Mouse (Mus musculus) forebrain, embryonic 16.5 days (tissue): Measurements from ENCODE around the gene Ucp1. TPM values are rescaled to one million over a fixed set of nuclear protein-coding genes. Genes with fewer than 3 reads are reported as not detected.
"Not testable (repeated sequence)": the region's sequence is repeated elsewhere in the genome, so short reads cannot be mapped to it uniquely, and the experiment has no call there.

Source experiments
- ATAC-seq: fragments of 200-750 bp; cut with Nextera tagmentation; 2 replicates; pipeline ENCODE4 v1.8.0; 2017; ENCODE audit warnings: mild to moderate bottlenecking, moderate library complexity
- H3K27ac ChIP-seq: fragments of 300-500 bp; sonication (generic); 2 replicates; pipeline ENCODE4 v1.5.1; 2014; ENCODE audit warnings: low read length, control low read depth
- H3K27me3 ChIP-seq: fragments of 300-500 bp; sonication (generic); replicated peaks from 2 replicates; pipeline ENCODE4 v1.6.1; 2014; ENCODE audit warnings: low read length; ENCODE audit not compliant: control insufficient read depth, insufficient read depth
- H3K36me3 ChIP-seq: fragments of 300-500 bp; sonication (generic); 2 replicates; pipeline ENCODE4 v1.6.1; 2014; ENCODE audit not compliant: control insufficient read depth, insufficient read depth
- H3K4me1 ChIP-seq: fragments of 300-500 bp; sonication (generic); replicated peaks from 2 replicates; pipeline ENCODE4 v1.6.1; 2014; ENCODE audit warnings: low read length; ENCODE audit not compliant: control insufficient read depth, insufficient read depth
- H3K4me2 ChIP-seq: fragments of 300-500 bp; sonication (generic); 2 replicates; pipeline ENCODE4 v1.6.1; 2014; ENCODE audit warnings: mild to moderate bottlenecking, low read length, control low read depth
- H3K4me3 ChIP-seq: fragments of 300-500 bp; sonication (generic); replicated peaks from 2 replicates; pipeline ENCODE4 v1.5.1; 2014; ENCODE audit warnings: mild to moderate bottlenecking, low read length, control low read depth
- H3K9ac ChIP-seq: fragments of 300-500 bp; sonication (generic); replicated peaks from 2 replicates; pipeline ENCODE4 v1.6.1; 2014; ENCODE audit warnings: low read depth, low read length, control low read depth
- H3K9me3 ChIP-seq: fragments of 300-500 bp; sonication (generic); 2 replicates; pipeline ENCODE4 v1.6.1; 2016; ENCODE audit warnings: low read length; ENCODE audit not compliant: control insufficient read depth
- WGBS: fragments of 180-500 bp; shearing (Covaris S2); extraction: QIAGEN DNeasy Blood & Tissue Kit; methylation state at CpG from one replicate; pipeline ENCODE4 v1.1.7; 2014; 5-methylcytosine and 5-hydroxymethylcytosine counted together
- polyA plus RNA-seq: library from polyadenylated mRNA; unstranded; fragments of >200 nt; fragmentation: Nextera tagmentation; extraction: Ambion mirVana; gene quantifications from 2 replicates; pipeline ENCODE4 v1.2.1, GENCODE M21; 2015

Ucp1 gene
- polyA plus RNA-seq, 1 experiment from 2014 or later: not detected

DNA sequence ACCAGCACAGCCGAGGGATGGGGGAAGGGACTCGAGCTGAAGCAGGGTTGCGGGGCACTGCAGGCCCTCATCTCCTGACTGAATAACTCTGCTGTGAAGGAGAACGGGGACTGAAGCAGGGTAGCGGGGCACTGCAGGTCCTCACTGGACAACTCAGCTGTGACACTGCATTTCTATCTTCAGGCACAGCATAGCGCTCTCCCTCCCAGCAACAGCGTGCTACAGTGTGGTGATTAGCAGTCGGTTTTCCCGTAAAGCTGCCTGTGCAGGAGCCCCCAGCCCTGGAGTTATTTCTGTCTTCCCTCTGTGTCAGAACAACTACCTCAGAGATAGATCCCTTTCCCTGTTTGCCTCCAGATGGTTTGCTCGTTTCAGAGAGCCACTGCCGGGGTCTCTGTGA is 15.7 kb upstream of the Ucp1 start:
- Histone ChIP-seq H3K36me3 (peaks cover 7% of the 10 kb centered on the region), H3K4me1 (no peaks in the 10 kb centered on the region), H3K27ac (no peak overlapping the region), H3K9ac (no peak overlapping the region), H3K4me2 (no peak overlapping the region), H3K9me3 (no peaks in the 10 kb centered on the region), H3K4me3 (no peak overlapping the region), H3K27me3 (no peaks in the 10 kb centered on the region)
- 69% methylated on average over 11 of the region's 11 CpGs for WGBS
- no peak for ATAC-seq

DNA sequence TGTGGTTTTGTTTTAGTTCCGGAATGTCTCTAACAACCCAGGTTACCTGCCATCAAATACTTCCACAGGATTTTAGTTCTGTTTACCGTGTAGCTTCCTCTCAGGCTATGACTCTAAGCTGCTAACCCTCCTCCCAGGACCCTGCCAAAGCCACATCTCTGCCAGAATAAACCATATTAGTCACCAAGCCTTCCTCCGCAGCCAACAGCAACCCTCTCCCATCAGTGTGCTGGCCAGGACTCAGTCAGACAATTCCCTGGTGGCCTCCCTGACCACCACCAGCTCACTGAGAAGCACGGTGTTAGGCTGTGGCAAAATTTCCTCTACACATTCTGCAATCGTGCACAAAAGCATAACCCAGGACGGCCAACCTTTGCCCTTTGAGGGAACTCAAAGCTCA is 11.7 kb upstream of the Ucp1 start:
- Histone ChIP-seq H3K36me3 (no peaks in the 10 kb centered on the region), H3K9ac (no peak overlapping the region), H3K9me3 (no peaks in the 10 kb centered on the region), H3K27ac (no peak overlapping the region), H3K4me1 (no peaks in the 10 kb centered on the region), H3K4me2 (no peak overlapping the region), H3K4me3 (no peak overlapping the region), H3K27me3 (no peaks in the 10 kb centered on the region)
- WGBS: 86% methylated on average over 6 of the region's 6 CpGs
- ATAC-seq: no peak

DNA sequence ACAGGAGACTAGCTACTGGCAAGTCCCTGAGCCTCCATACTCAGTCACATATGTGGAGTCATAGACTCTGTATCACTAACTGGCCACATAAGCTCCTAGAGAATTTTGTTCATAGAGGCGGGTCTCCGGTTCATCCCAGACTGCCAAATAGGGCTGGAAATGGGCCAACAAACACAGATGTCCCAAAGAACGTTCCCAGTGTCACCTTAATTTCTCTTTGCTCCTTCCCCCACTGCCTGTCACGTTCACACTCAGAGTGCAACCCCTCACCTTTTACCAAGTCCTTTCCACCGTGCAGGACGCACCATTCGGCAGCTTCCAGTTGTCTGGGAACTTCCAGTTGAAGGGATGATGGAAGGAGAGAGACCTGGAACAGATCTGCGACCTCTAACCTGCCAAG is 4.8 kb upstream of the Ucp1 start:
- Histone ChIP-seq H3K9me3 (no peaks in the 10 kb centered on the region), H3K27ac (no peak overlapping the region), H3K27me3 (0 out of 2 replicates have a peak, but pooled peaks cover 2% of the 10 kb centered on the region), H3K9ac (no peak overlapping the region), H3K36me3 (no peaks in the 10 kb centered on the region), H3K4me2 (no peak overlapping the region), H3K4me3 (no peak overlapping the region), H3K4me1 (peaks cover 5% of the 10 kb centered on the region; the same call in 1 of the 2 replicates)
- no peak for ATAC-seq
- 77% methylated on average over 8 of the region's 8 CpGs for WGBS

DNA sequence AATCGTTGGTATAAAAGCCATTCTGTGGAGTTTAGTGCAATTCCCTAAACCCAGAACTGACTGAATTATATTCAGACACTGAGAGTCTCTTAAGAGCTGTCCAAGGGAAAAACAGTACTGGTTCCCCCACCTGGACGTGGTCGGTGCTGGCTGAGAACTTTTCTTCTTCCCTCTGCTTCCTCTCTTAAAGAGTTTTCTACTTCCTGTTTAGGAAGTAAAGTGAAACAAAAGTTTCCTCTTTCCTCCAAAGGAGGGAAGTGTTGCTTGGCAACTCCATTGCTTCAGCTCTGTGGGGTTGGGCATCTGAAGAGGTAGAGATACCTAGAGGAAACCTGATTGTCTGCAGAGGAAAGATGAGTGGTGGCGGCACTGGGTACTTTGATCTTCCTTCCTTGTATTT is 7.2 kb downstream of the Ucp1 start:
- no peaks in the 10 kb centered on the region for H3K27me3 ChIP-seq
- no peak overlapping the region for H3K4me2 ChIP-seq
- no peak overlapping the region for H3K9ac ChIP-seq
- peaks cover 5% of the 10 kb centered on the region; the same call in 1 of the 2 replicates for H3K9me3 ChIP-seq
- H3K4me3 ChIP-seq: no peak overlapping the region
- no peaks in the 10 kb centered on the region for H3K36me3 ChIP-seq
- H3K27ac ChIP-seq: no peak overlapping the region
- H3K4me1 ChIP-seq: no peaks in the 10 kb centered on the region
- WGBS: 80% methylated on average over 4 of the region's 4 CpGs
- ATAC-seq: no peak

DNA sequence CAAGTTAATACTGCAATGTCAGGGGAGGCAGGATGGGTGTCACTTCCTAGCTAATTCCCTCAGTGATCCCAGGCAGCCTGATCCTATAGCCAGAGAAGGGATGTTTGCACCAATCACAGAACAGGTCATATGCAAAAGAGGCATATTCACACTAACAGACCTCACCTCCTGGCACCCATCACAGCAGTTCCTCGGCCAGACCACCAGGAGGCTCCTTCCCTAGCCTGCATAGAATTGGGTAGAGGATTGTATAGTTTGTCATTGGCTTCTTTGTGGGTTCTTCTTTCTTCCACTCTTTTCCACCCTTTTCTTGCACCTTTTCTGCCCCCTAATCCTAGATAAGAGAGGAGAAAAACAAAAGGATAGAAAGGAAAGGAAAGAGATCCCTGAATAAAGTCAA is 10.0 kb downstream of the Ucp1 start:
- Histone ChIP-seq H3K27me3 (no peaks in the 10 kb centered on the region), H3K36me3 (no peaks in the 10 kb centered on the region), H3K27ac (no peak overlapping the region), H3K9me3 (peaks cover 5% of the 10 kb centered on the region; the same call in 1 of the 2 replicates), H3K9ac (no peak overlapping the region), H3K4me3 (no peak overlapping the region), H3K4me1 (no peaks in the 10 kb centered on the region), H3K4me2 (no peak overlapping the region)
- no peak for ATAC-seq
- 50% methylated on average over 1 of the region's 1 CpGs for WGBS

DNA sequence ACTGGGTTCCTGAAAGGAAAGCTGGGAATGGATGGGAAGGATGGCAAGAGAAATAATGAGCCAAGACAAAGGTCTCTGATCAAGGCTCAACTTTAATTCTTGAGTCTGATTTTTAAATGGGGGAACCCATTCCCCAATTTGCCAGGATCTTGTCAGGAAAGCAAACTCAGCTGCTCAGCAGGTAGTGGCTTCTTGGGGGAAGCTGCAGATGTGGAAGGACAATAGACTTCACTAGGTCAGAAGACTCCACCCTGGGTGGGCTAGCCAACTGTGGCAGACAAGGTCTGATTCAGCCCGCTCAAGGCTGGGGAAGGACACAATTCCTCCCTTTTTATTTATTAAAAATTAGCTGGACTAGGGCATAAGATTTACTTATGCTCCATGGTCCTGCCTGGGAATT is 14.8 kb downstream of the Ucp1 start:
- Histone ChIP-seq H3K4me2 (no peak overlapping the region), H3K4me1 (no peaks in the 10 kb centered on the region), H3K9me3 (peaks cover 4% of the 10 kb centered on the region; the same call in 1 of the 2 replicates), H3K27ac (no peak overlapping the region), H3K36me3 (no peaks in the 10 kb centered on the region), H3K27me3 (no peaks in the 10 kb centered on the region), H3K4me3 (no peak overlapping the region), H3K9ac (no peak overlapping the region)
- 80% methylated on average over 1 of the region's 1 CpGs for WGBS
- ATAC-seq: no peak

DNA sequence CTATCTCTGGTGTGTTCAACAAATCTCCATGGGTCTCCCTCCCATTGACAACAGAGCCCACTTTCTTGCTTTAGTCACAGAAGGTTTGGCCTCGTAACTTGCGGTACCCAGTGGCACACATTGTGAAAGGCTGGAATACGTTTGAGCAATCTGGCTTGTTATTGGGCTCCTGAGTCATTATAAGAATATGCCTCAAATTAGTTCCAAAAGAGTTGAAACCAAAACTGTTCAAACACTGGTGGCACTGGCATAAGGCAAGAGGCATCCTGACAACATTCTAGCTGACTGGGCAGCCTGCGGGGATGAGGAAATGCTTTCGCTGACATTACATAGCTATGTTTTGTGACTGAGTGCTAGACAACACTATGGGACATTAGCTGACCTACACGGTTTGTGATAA is 19.7 kb downstream of the Ucp1 start:
- no peaks in the 10 kb centered on the region for H3K9me3 ChIP-seq
- no peak overlapping the region for H3K9ac ChIP-seq
- 83% methylated on average over 6 of the region's 6 CpGs for WGBS
- H3K4me1 ChIP-seq: no peaks in the 10 kb centered on the region
- H3K36me3 ChIP-seq: peaks cover 6% of the 10 kb centered on the region
- no peak for ATAC-seq
- H3K27me3 ChIP-seq: no peaks in the 10 kb centered on the region
- H3K4me3 ChIP-seq: no peak overlapping the region
- no peak overlapping the region for H3K27ac ChIP-seq
- no peak overlapping the region for H3K4me2 ChIP-seq

DNA sequence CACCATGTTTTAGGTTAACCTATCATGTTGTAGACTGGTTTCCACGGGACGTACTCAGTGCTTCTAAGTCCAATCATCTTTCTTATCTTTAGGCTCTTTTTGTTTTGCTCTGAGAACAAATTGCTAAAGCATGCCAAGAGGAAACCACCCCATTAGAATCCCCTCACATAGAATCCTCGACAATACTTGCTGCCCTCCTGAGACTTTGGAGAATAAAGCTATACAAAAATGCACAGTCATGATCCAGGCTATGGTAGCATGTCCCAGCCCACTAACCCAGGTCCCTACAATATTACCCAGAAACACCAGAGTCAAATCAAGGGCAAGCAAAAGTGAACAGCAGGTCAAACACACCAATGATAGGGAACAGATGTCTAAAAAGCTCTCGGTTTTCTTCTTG is 24.9 kb downstream of the Ucp1 start:
- H3K4me1 ChIP-seq, H3K9ac ChIP-seq, H3K4me2 ChIP-seq, H3K4me3 ChIP-seq, H3K27me3 ChIP-seq, H3K27ac ChIP-seq, ATAC-seq, H3K9me3 ChIP-seq: not testable (repeated sequence)
- peaks cover 27% of the 10 kb centered on the region for H3K36me3 ChIP-seq
- WGBS: 84% methylated on average over 4 of the region's 4 CpGs

DNA sequence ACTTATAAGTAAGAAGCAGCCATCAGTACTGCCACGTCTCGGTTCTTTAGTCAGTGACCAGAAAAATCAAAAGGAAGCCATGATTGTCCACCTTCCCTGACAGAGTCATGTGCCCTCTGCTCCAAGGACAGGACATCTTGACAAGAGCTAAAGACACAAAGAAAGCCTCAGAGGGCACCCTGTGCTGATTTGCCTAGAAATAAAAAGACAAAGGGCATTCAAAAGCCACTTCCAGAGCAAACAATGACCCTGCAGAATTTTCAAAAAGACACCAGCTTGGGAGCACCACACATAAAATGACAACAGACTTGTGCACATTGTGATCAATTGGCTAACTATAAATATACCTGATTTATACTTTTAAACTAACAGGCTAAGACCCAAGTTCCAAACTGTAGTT is 25.5 kb downstream of the Ucp1 start:
- Histone ChIP-seq H3K4me2 (no peak overlapping the region), H3K27ac (no peak overlapping the region), H3K4me3 (no peak overlapping the region), H3K4me1 (no peaks in the 10 kb centered on the region), H3K9ac (no peak overlapping the region), H3K9me3 (no peaks in the 10 kb centered on the region), H3K36me3 (peaks cover 29% of the 10 kb centered on the region), H3K27me3 (no peaks in the 10 kb centered on the region)
- no peak for ATAC-seq
- 84% methylated on average over 2 of the region's 2 CpGs for WGBS

DNA sequence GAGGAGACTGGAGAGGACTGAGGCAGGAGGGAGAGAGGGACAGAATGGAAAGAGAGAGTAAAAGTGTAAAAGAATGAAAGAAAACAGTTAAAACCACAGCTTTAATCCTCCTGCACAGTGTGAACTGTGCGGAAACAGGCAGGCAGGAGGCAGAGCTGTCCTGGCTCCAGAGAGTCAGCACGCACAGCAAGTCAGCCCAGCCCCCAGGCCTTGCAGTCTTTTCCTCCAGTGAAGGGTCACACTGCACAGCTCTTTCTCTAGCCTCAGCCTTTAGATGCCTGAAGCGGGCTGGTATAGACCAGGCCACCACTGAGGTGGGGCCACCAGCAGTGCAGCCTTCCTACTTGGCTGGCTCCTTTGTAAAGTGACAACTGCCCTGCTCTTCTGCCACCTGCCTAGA is 30.4 kb downstream of the Ucp1 start:
- ATAC-seq: no peak
- Histone ChIP-seq H3K9ac (no peak overlapping the region), H3K4me3 (no peak overlapping the region), H3K27ac (no peak overlapping the region), H3K36me3 (peaks cover 35% of the 10 kb centered on the region), H3K9me3 (no peaks in the 10 kb centered on the region), H3K4me2 (no peak overlapping the region), H3K27me3 (no peaks in the 10 kb centered on the region), H3K4me1 (no peaks in the 10 kb centered on the region)
- 33% methylated on average over 3 of the region's 3 CpGs for WGBS
